Mouse (Mus musculus) bone marrow macrophage, adult 2 months (primary cell): ENCODE results near the gene Plch1. TPM values are rescaled to one million over a fixed set of nuclear protein-coding genes. Genes with fewer than 3 reads are reported as not detected.

ENCODE experiments used
- H3K27ac ChIP-seq: 2 replicates; pipeline ENCODE4 v1.5.1; 2012; ENCODE audit warnings: low read depth, low read length; ENCODE audit not compliant: insufficient read depth
- H3K4me1 ChIP-seq: 2 replicates; pipeline ENCODE4 v1.6.1; 2012; ENCODE audit warnings: low read length; ENCODE audit not compliant: control insufficient read depth, insufficient read depth
- H3K4me3 ChIP-seq: 2 replicates; pipeline ENCODE4 v1.5.1; 2012; ENCODE audit warnings: mild to moderate bottlenecking, low read length, moderate library complexity; ENCODE audit not compliant: insufficient read depth
- CTCF ChIP-seq: IDR thresholded peaks from 2 replicates; pipeline ENCODE4 v1.5.1; 2012; ENCODE audit warnings: low read depth, mild to moderate bottlenecking, low read length, moderate library complexity
- POLR2A ChIP-seq: IDR thresholded peaks from 2 replicates; pipeline ENCODE4 v1.6.1; 2012; ENCODE audit warnings: mild to moderate bottlenecking, low read depth, low read length, borderline replicate concordance
- polyA plus RNA-seq: library from polyadenylated mRNA; stranded (reverse); fragments of >200 nt; gene quantifications from 2 replicates; pipeline ENCODE4 v1.2.4, GENCODE M21; 2012; ENCODE audit not compliant: missing spikeins, insufficient read depth, insufficient read length

Plch1 gene
- polyA plus RNA-seq, 1 experiment = not detected

- TF ChIP-seq POLR2A = no peak
- TF ChIP-seq CTCF = no peak
- H3K27ac ChIP-seq = no peak overlapping the region
- H3K4me3 ChIP-seq = no peak overlapping the region
- H3K4me1 ChIP-seq = no peaks in the 10 kb centered on the region
Observed at GRCm38 (mm10) chr3:63823874-63824400, 75.3 kb downstream of the Plch1 start.

- TF ChIP-seq CTCF (no peak), POLR2A (no peak)
- Histone ChIP-seq H3K4me3 (no peak overlapping the region), H3K4me1 (no peaks in the 10 kb centered on the region), H3K27ac (no peak overlapping the region)
Observed at GRCm38 (mm10) chr3:63822631-63823030, 76.6 kb downstream of the Plch1 start.

- TF ChIP-seq POLR2A (no peak), CTCF (no peak)
- H3K4me1 ChIP-seq = no peaks in the 10 kb centered on the region
- H3K4me3 ChIP-seq = no peak overlapping the region
- no peak overlapping the region for H3K27ac ChIP-seq
Observed at GRCm38 (mm10) chr3:63815131-63815530, 84.1 kb downstream of the Plch1 start.

- H3K27ac ChIP-seq = no peak overlapping the region
- TF ChIP-seq POLR2A = no peak
- no peak for TF ChIP-seq CTCF
- H3K4me3 ChIP-seq = no peak overlapping the region
- no peaks in the 10 kb centered on the region for H3K4me1 ChIP-seq
Observed at GRCm38 (mm10) chr3:63814203-63814602, 85.1 kb downstream of the Plch1 start.

GRCm38 (mm10) chr3:63806906-63807305 is 92.4 kb downstream of the Plch1 start:
- Histone ChIP-seq H3K27ac (no peak overlapping the region), H3K4me3 (no peak overlapping the region), H3K4me1 (no peaks in the 10 kb centered on the region)
- no peak for TF ChIP-seq POLR2A
- no peak for TF ChIP-seq CTCF

- Histone ChIP-seq H3K4me3 (no peak overlapping the region), H3K4me1 (no peaks in the 10 kb centered on the region), H3K27ac (no peak overlapping the region)
- TF ChIP-seq CTCF = no peak
- TF ChIP-seq POLR2A = no peak
Observed at GRCm38 (mm10) chr3:63805496-63805895, 93.8 kb downstream of the Plch1 start.

- Histone ChIP-seq H3K4me1 (no peaks in the 10 kb centered on the region), H3K4me3 (no peak overlapping the region), H3K27ac (no peak overlapping the region)
- TF ChIP-seq POLR2A (no peak), CTCF (no peak)
Observed at GRCm38 (mm10) chr3:63800685-63801084, 98.6 kb downstream of the Plch1 start.

- no peak for TF ChIP-seq CTCF
- no peak overlapping the region for H3K4me3 ChIP-seq
- H3K27ac ChIP-seq = no peak overlapping the region
- H3K4me1 ChIP-seq = no peaks in the 10 kb centered on the region
Observed at GRCm38 (mm10) chr3:63786805-63787365, 112.4 kb downstream of the Plch1 start.

GRCm38 (mm10) chr3:63772617-63773305 is 126.5 kb downstream of the Plch1 start:
- TF ChIP-seq POLR2A = no peak
- TF ChIP-seq CTCF = no peak
- no peaks in the 10 kb centered on the region for H3K4me1 ChIP-seq
- no peak overlapping the region for H3K27ac ChIP-seq
- H3K4me3 ChIP-seq = no peak overlapping the region

- H3K4me1 ChIP-seq = no peaks in the 10 kb centered on the region
- no peak for TF ChIP-seq CTCF
- TF ChIP-seq POLR2A = no peak
- no peak overlapping the region for H3K4me3 ChIP-seq
Observed at GRCm38 (mm10) chr3:63760821-63761220, 138.5 kb downstream of the Plch1 start.

GRCm38 (mm10) chr3:63740073-63740472 is 159.2 kb downstream of the Plch1 start:
- TF ChIP-seq POLR2A = no peak
- Histone ChIP-seq H3K27ac (no peak overlapping the region), H3K4me1 (no peaks in the 10 kb centered on the region), H3K4me3 (no peak overlapping the region)

More at GRCm38 (mm10) chr3:63760821-63761220, 138.5 kb downstream of the Plch1 start:
- no peak overlapping the region for H3K27ac ChIP-seq
